Mouse (Mus musculus) hindbrain, embryonic 11.5 days (tissue): Measurements from ENCODE around the gene 5031439G07Rik. TPM values are rescaled to one million over a fixed set of nuclear protein-coding genes. Genes with fewer than 3 reads are reported as not detected.

Experiments used
- ATAC-seq: fragments of 200-750 bp; cut with Nextera tagmentation; 2 replicates; pipeline ENCODE4 v1.8.0; 2017; ENCODE audit warnings: mild to moderate bottlenecking, moderate TSS enrichment, moderate library complexity; ENCODE audit not compliant: low FRiP score
- DNase-seq: peaks from one replicate; pipeline ENCODE4 v3.0.0-alpha.2; 2015; ENCODE audit warnings: low spot score
- H3K27ac ChIP-seq: fragments of 300-500 bp; sonication (generic); 2 replicates; pipeline ENCODE4 v1.5.1; 2014; ENCODE audit warnings: mild to moderate bottlenecking, low read depth, low read length
- H3K27me3 ChIP-seq: fragments of 300-500 bp; sonication (generic); 2 replicates; pipeline ENCODE4 v1.6.1; 2014; ENCODE audit warnings: mild to moderate bottlenecking, low read length, moderate library complexity, mixed read lengths; ENCODE audit not compliant: control insufficient read depth, insufficient read depth
- H3K36me3 ChIP-seq: fragments of 300-500 bp; sonication (generic); 2 replicates; pipeline ENCODE4 v1.6.1; 2014; ENCODE audit warnings: mild to moderate bottlenecking, low read length, moderate library complexity, mixed read lengths; ENCODE audit not compliant: control insufficient read depth, insufficient read depth
- H3K4me1 ChIP-seq: fragments of 300-500 bp; sonication (generic); replicated peaks from 2 replicates; pipeline ENCODE4 v1.6.1; 2014; ENCODE audit warnings: low read length, mixed read lengths; ENCODE audit not compliant: control insufficient read depth, insufficient read depth
- H3K4me2 ChIP-seq: fragments of 300-500 bp; sonication (generic); replicated peaks from 2 replicates; pipeline ENCODE4 v1.6.1; 2014; ENCODE audit warnings: mild to moderate bottlenecking, low read depth, low read length
- H3K4me3 ChIP-seq: fragments of 300-500 bp; sonication (generic); 2 replicates; pipeline ENCODE4 v1.5.1; 2014; ENCODE audit warnings: low read depth, low read length
- H3K9ac ChIP-seq: fragments of 300-500 bp; sonication (generic); 2 replicates; pipeline ENCODE4 v1.6.1; 2014; ENCODE audit warnings: low read depth, low read length
- H3K9me3 ChIP-seq: fragments of 300-500 bp; sonication (generic); 2 replicates; pipeline ENCODE4 v1.6.1; 2016; ENCODE audit warnings: low read length; ENCODE audit not compliant: control insufficient read depth
- WGBS: fragments of 180-500 bp; shearing (Covaris S2); extraction: QIAGEN DNeasy Blood & Tissue Kit; methylation state at CpG from one replicate; pipeline ENCODE4 v1.1.7; 2014; 5-methylcytosine and 5-hydroxymethylcytosine counted together
- polyA plus RNA-seq: library from polyadenylated mRNA; unstranded; fragments of >200 nt; fragmentation: Nextera tagmentation; extraction: Ambion mirVana; gene quantifications from 2 replicates; pipeline ENCODE4 v1.2.1, GENCODE M21; 2014

The 5031439G07Rik gene
- polyA plus RNA-seq, 1 experiment from 2014 or later, result 12.9 TPM

- H3K4me3 ChIP-seq, result no peak overlapping the region
- ATAC-seq, result no peak
- H3K4me2 ChIP-seq, result no peak overlapping the region
- no peaks in the 10 kb centered on the region for H3K27me3 ChIP-seq
- DNase-seq, result no peak
- H3K9me3 ChIP-seq, result no peaks in the 10 kb centered on the region
- no peaks in the 10 kb centered on the region for H3K36me3 ChIP-seq
- H3K27ac ChIP-seq, result no peak overlapping the region
- H3K9ac ChIP-seq, result no peak overlapping the region
- H3K4me1 ChIP-seq, result peaks cover 5% of the 10 kb centered on the region
- WGBS, result 89% methylated on average over 4 of the region's 4 CpGs
Measured at GRCm38 (mm10) chr15:84968534-84968933, 19.8 kb downstream of the 5031439G07Rik start.

DNA sequence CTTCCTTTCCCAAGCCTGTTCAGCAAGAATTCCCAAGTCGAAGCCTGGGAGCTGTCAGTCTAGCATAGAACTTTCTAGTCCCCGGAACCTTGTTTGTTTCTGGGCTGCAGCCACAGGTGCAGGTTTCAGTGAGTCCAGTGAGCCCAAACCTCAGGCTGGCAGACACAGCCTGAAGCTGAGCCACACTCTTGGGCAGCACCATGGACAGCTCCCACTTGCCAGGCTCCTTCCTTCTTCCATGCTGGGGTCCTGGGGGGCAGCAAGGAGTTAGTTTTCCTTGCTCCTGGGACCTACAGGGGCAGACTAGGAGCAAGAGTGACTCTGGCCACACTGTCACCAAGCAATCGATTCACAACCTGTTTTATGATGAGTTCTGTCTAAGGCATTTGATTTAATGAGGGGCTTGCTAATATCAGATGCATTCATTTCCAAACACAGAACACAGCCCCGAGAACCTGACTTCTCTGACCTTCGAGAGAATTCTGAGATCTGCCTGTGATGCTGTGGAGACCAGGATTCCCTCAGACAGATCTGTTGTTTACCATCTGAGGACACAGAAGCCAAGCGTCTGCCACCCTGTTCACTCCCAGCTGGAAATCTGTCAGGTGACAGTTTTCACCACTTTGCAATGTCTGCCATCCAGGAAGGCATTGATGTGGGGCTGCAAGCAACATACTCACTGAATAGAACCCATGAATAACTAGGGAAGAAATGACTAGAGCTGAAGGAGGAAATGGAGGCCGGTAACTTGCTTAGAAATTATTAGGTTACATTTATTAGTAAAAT, 22.6 kb downstream of the 5031439G07Rik start:
- no peak for ATAC-seq
- no peak overlapping the region for H3K4me2 ChIP-seq

GRCm38 (mm10) chr15:84964771-84965170, 23.6 kb downstream of the 5031439G07Rik start:
- no peak overlapping the region for H3K4me2 ChIP-seq
- no peaks in the 10 kb centered on the region for H3K9me3 ChIP-seq
- WGBS, result 80% methylated on average over 5 of the region's 5 CpGs
- no peak overlapping the region for H3K4me3 ChIP-seq
- H3K9ac ChIP-seq, result no peak overlapping the region
- no peaks in the 10 kb centered on the region for H3K36me3 ChIP-seq
- DNase-seq (no peak), ATAC-seq (no peak)
- H3K4me1 ChIP-seq, result 0 out of 2 replicates have a peak, but pooled peaks cover 3% of the 10 kb centered on the region
- H3K27ac ChIP-seq, result no peak overlapping the region
- no peaks in the 10 kb centered on the region for H3K27me3 ChIP-seq

More for the DNA sequence above, 22.6 kb downstream of the 5031439G07Rik start:
- Histone ChIP-seq H3K36me3 (no peaks in the 10 kb centered on the region), H3K4me1 (0 out of 2 replicates have a peak, but pooled peaks cover under 1% of the 10 kb centered on the region), H3K27ac (no peak overlapping the region), H3K9ac (no peak overlapping the region), H3K9me3 (no peaks in the 10 kb centered on the region), H3K27me3 (no peaks in the 10 kb centered on the region), H3K4me3 (no peak overlapping the region)
- 62% methylated on average over 7 of the region's 7 CpGs for WGBS
- DNase-seq, result peak; percentile 63

- no peak for ATAC-seq
Measured at GRCm38 (mm10) chr15:84962518-84962917, 25.8 kb downstream of the 5031439G07Rik start.

DNA sequence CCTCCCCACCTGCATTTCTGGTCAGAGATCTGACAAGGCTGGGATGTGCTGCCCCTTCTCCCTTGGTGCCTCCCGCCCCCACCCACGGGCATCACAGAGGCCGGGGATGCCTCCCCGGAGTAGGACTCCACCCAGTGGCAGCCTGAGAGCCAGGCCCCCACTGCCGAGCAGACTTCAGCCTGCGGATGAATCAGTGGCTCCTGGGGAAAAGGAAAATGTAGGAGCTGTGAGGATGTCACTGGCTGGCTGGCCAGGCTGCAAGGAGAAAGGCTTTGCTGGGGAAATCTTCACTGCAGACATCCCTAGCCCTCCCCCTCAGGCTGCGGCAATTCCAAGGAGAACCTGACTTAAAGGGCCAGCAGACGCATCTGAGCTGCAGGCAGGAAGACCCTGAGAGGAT, 27.7 kb downstream of the 5031439G07Rik start:
- no peak overlapping the region for H3K4me3 ChIP-seq
- H3K9ac ChIP-seq, result 0 out of 2 replicates have a peak overlapping the region, but pooled peaks have one; percentile 31
- H3K36me3 ChIP-seq, result no peaks in the 10 kb centered on the region
- ATAC-seq, result no peak
- 0 out of 2 replicates have a peak, but pooled peaks cover 3% of the 10 kb centered on the region for H3K4me1 ChIP-seq
- no peak overlapping the region for H3K27ac ChIP-seq
- no peaks in the 10 kb centered on the region for H3K9me3 ChIP-seq
- no peaks in the 10 kb centered on the region for H3K27me3 ChIP-seq
- H3K4me2 ChIP-seq, result no peak overlapping the region
- DNase-seq, result no peak
- 28% methylated on average over 8 of the region's 8 CpGs for WGBS

More at GRCm38 (mm10) chr15:84962518-84962917, 25.8 kb downstream of the 5031439G07Rik start:
- Histone ChIP-seq H3K9me3 (no peaks in the 10 kb centered on the region), H3K27me3 (no peaks in the 10 kb centered on the region), H3K9ac (no peak overlapping the region), H3K36me3 (no peaks in the 10 kb centered on the region), H3K4me3 (no peak overlapping the region), H3K4me1 (0 out of 2 replicates have a peak, but pooled peaks cover 3% of the 10 kb centered on the region), H3K27ac (no peak overlapping the region), H3K4me2 (no peak overlapping the region)
- 94% methylated on average over 2 of the region's 2 CpGs for WGBS
- DNase-seq, result no peak

DNA sequence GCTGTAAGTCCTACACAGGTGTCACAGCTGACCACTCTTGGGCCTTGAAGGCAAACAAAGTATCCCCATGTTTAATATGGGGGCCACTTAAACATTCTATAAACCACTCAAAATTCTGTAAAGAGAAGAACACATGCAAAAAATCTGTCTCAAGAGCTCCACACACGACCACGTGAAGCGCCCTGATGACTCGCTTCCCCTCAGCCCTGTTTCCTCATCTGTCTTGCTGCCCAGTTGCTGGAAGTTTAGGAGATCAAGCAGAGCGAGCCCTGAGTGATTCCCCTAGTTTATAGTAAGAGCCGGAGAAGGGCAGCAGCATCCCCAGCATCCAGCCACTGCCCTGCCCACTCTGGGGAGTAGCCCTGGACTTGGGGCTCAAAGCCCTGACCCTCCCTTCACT, 28.5 kb downstream of the 5031439G07Rik start:
- no peak for DNase-seq
- Histone ChIP-seq H3K4me3 (no peak overlapping the region), H3K4me1 (0 out of 2 replicates have a peak, but pooled peaks cover 3% of the 10 kb centered on the region), H3K27me3 (no peaks in the 10 kb centered on the region), H3K36me3 (no peaks in the 10 kb centered on the region), H3K9ac (no peak overlapping the region), H3K27ac (no peak overlapping the region), H3K9me3 (no peaks in the 10 kb centered on the region), H3K4me2 (no peak overlapping the region)
- ATAC-seq, result no peak
- WGBS, result 90% methylated on average over 6 of the region's 6 CpGs

- H3K36me3 ChIP-seq, result 0 out of 2 replicates have a peak, but pooled peaks cover 2% of the 10 kb centered on the region
- no peaks in the 10 kb centered on the region for H3K9me3 ChIP-seq
- 88% methylated on average over 3 of the region's 3 CpGs for WGBS
- H3K4me2 ChIP-seq, result no peak overlapping the region
- no peaks in the 10 kb centered on the region for H3K27me3 ChIP-seq
- H3K4me3 ChIP-seq, result no peak overlapping the region
- H3K27ac ChIP-seq, result no peak overlapping the region
- DNase-seq (no peak), ATAC-seq (no peak)
- 0 out of 2 replicates have a peak, but pooled peaks cover 3% of the 10 kb centered on the region for H3K4me1 ChIP-seq
- no peak overlapping the region for H3K9ac ChIP-seq
Measured at GRCm38 (mm10) chr15:84958331-84958730, 30.0 kb downstream of the 5031439G07Rik start.

GRCm38 (mm10) chr15:84957851-84958250, 30.5 kb downstream of the 5031439G07Rik start:
- 30% methylated on average over 3 of the region's 3 CpGs for WGBS
- Histone ChIP-seq H3K4me3 (no peak overlapping the region), H3K9ac (no peak overlapping the region), H3K4me1 (0 out of 2 replicates have a peak, but pooled peaks cover 3% of the 10 kb centered on the region), H3K36me3 (peaks cover 2% of the 10 kb centered on the region; the same call in 1 of the 2 replicates), H3K27me3 (no peaks in the 10 kb centered on the region), H3K27ac (no peak overlapping the region), H3K4me2 (no peak overlapping the region), H3K9me3 (no peaks in the 10 kb centered on the region)
- ATAC-seq (no peak), DNase-seq (peak; percentile 35)

- Histone ChIP-seq H3K4me3 (no peak overlapping the region), H3K36me3 (peaks cover 7% of the 10 kb centered on the region; the same call in 1 of the 2 replicates), H3K27ac (no peak overlapping the region), H3K9me3 (no peaks in the 10 kb centered on the region), H3K4me2 (no peak overlapping the region), H3K27me3 (no peaks in the 10 kb centered on the region), H3K4me1 (no peaks in the 10 kb centered on the region), H3K9ac (no peak overlapping the region)
- WGBS, result 94% methylated on average over 11 of the region's 11 CpGs
- no peak for DNase-seq
- no peak for ATAC-seq
Measured at GRCm38 (mm10) chr15:84953259-84953658, 35.1 kb downstream of the 5031439G07Rik start.
